In the genomic region with DNA sequence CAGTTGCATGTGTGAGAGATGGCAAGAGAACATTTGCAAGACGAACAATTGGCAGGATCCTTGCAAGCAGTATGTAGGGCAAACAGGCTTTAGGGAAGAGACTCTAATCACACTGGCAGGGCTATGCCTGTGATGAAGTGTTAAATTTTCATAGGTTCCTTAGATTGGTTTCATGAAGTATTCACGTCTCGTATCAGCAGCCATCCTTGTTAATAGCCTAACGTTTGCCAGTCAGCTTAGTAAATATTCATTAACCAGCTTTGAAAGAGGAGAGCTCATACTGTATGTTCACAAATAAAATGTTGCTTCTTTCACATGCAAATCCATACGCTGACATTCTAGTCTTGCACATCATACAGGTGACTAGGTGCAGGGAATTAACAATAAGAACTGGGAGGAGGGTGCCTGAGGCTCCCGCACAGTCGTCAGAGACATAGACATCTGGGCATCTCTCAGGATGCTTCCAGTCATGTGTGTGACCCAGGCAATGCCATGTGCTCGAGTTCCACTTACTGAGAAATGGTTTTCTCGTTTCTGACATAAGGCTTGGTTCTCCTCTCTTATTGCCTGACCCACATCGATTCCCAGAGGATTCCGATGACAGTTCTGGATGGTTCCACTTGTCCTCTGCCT, we compare ENCODE assay signal across 19 mouse cellular contexts.
DNase-seq lines count a peak whose midpoint lies in the region; ATAC-seq and TF ChIP-seq lines count a peak whose summit lies in the region.
"Had no signal": no experiment of that assay in that cellular context is flagged by ENCODE, and none has a peak within 500 bp of the region (broad histone marks: within the 10 kb centered on the region; RNA-seq: fewer than 3 reads in every experiment).

No protein-coding gene starts in this region.

- no peaks in the 10 kb centered on the region for H3K36me3 ChIP-seq in forebrain, embryonic 15.5 days
- H3K36me3 ChIP-seq in forebrain, embryonic 12.5 days (replicated peaks): no peaks in the 10 kb centered on the region
- no peaks in the 10 kb centered on the region for H3K36me3 ChIP-seq in midbrain, embryonic 12.5 days
- no peaks in the 10 kb centered on the region for H3K36me3 ChIP-seq in midbrain, embryonic 10.5 days
- H3K36me3 ChIP-seq in midbrain, embryonic 14.5 days (ENCODE audit: control insufficient read depth, insufficient read depth, low read length): no peaks in the 10 kb centered on the region
- no peaks in the 10 kb centered on the region for H3K36me3 ChIP-seq in midbrain, postnatal 0 days (ENCODE audit: insufficient read depth, low read length)
- H3K36me3 ChIP-seq: embryonic facial prominence, embryonic 10.5 days; heart, embryonic 15.5 days; hindbrain, embryonic 13.5 days had no signal

- no peaks in the 10 kb centered on the region for H3K27me3 ChIP-seq in forebrain, embryonic 15.5 days
- H3K27me3 ChIP-seq in forebrain, embryonic 12.5 days: no peaks in the 10 kb centered on the region
- no peaks in the 10 kb centered on the region for H3K27me3 ChIP-seq in midbrain, embryonic 12.5 days
- H3K27me3 ChIP-seq in midbrain, embryonic 10.5 days (ENCODE audit: low read depth, poor library complexity, severe bottlenecking): no peaks in the 10 kb centered on the region
- H3K27me3 ChIP-seq in midbrain, embryonic 14.5 days (ENCODE audit: control insufficient read depth, insufficient read depth, low read length): no peaks in the 10 kb centered on the region
- H3K27me3 ChIP-seq in midbrain, postnatal 0 days (ENCODE audit: insufficient read depth, low read length): no peaks in the 10 kb centered on the region
- H3K27me3 ChIP-seq: CH12.LX; heart, embryonic 15.5 days; hindbrain, embryonic 13.5 days; Patski had no signal

- 49% methylated on average over 11 of the region's 11 CpGs for WGBS in forebrain, embryonic 15.5 days
- 74% methylated on average over 11 of the region's 11 CpGs for WGBS in forebrain, embryonic 12.5 days
- WGBS in midbrain, embryonic 12.5 days: 79% methylated on average over 11 of the region's 11 CpGs
- 88% methylated on average over 11 of the region's 11 CpGs for WGBS in midbrain, embryonic 10.5 days
- 60% methylated on average over 11 of the region's 11 CpGs for WGBS in midbrain, embryonic 14.5 days
- WGBS in midbrain, postnatal 0 days: 61% methylated on average over 11 of the region's 11 CpGs

- TF ChIP-seq CTCF in midbrain, postnatal 0 days (IDR thresholded peaks at IDR 0.05): no peak

- H3K9ac ChIP-seq in forebrain, embryonic 15.5 days (replicated peaks): no peak overlapping the region
- H3K9ac ChIP-seq in forebrain, embryonic 12.5 days: no peak overlapping the region
- H3K9ac ChIP-seq in midbrain, embryonic 12.5 days (replicated peaks): no peak overlapping the region
- no peak overlapping the region for H3K9ac ChIP-seq in midbrain, embryonic 14.5 days (replicated peaks; ENCODE audit: low read length)
- H3K9ac ChIP-seq in midbrain, postnatal 0 days (replicated peaks; ENCODE audit: low read length, poor library complexity, severe bottlenecking): no peak overlapping the region
- H3K9ac ChIP-seq: heart, embryonic 15.5 days; hindbrain, embryonic 13.5 days had no signal

- ATAC-seq in forebrain, embryonic 15.5 days (replicated peaks): peak; percentile 81; the same call in 1 of the 2 replicates
- no peak for ATAC-seq in forebrain, embryonic 12.5 days (ENCODE audit: low FRiP score)
- ATAC-seq in midbrain, embryonic 12.5 days (ENCODE audit: low FRiP score, low read depth): no peak
- ATAC-seq in midbrain, embryonic 14.5 days (ENCODE audit: low FRiP score, low TSS enrichment): no peak
- no peak for ATAC-seq in midbrain, postnatal 0 days (ENCODE audit: low FRiP score)
- ATAC-seq: activated CD4-positive, CD25-positive, alpha-beta regulatory T cell, adult 4 months; hindbrain, postnatal 0 days; Patski had no signal

- peaks cover 13% of the 10 kb centered on the region for H3K4me1 ChIP-seq in forebrain, embryonic 15.5 days
- H3K4me1 ChIP-seq in forebrain, embryonic 12.5 days: peaks cover 6% of the 10 kb centered on the region; the same call in 1 of the 2 replicates
- H3K4me1 ChIP-seq in midbrain, embryonic 12.5 days: 0 out of 2 replicates have a peak, but pooled peaks cover 5% of the 10 kb centered on the region
- H3K4me1 ChIP-seq in midbrain, embryonic 10.5 days: peaks cover 19% of the 10 kb centered on the region
- H3K4me1 ChIP-seq in midbrain, embryonic 14.5 days (ENCODE audit: control insufficient read depth, insufficient read depth, low read length): peaks cover 7% of the 10 kb centered on the region
- H3K4me1 ChIP-seq in midbrain, postnatal 0 days (ENCODE audit: insufficient read depth, low read length): no peaks in the 10 kb centered on the region; the same call in 1 of the 2 replicates

- DNase-seq in midbrain, embryonic 10.5 days (ENCODE audit: low spot score): no peak
- DNase-seq in midbrain, embryonic 14.5 days: peak; percentile 39
- peak; percentile 27 for DNase-seq in midbrain, postnatal 0 days (ENCODE audit: low spot score)
- DNase-seq in ovary, adult 18-20 months (ENCODE audit: low spot score): no peak
- DNase-seq: adrenal gland, postnatal 14 days; cerebellum, adult 2 months; cerebellum, postnatal 10 days; gastrocnemius, postnatal 14 days; heart, postnatal 14 days had no signal

- no peaks in the 10 kb centered on the region for H3K9me3 ChIP-seq in forebrain, embryonic 15.5 days
- no peaks in the 10 kb centered on the region for H3K9me3 ChIP-seq in forebrain, embryonic 12.5 days
- no peaks in the 10 kb centered on the region for H3K9me3 ChIP-seq in midbrain, embryonic 12.5 days
- H3K9me3 ChIP-seq in midbrain, embryonic 10.5 days (replicated peaks): no peaks in the 10 kb centered on the region
- no peaks in the 10 kb centered on the region for H3K9me3 ChIP-seq in midbrain, embryonic 14.5 days (ENCODE audit: control insufficient read depth, low read length)
- no peaks in the 10 kb centered on the region for H3K9me3 ChIP-seq in midbrain, postnatal 0 days (ENCODE audit: low read length)
- H3K9me3 ChIP-seq: embryonic facial prominence, embryonic 10.5 days; heart, embryonic 15.5 days; hindbrain, embryonic 13.5 days had no signal

- H3K4me2 ChIP-seq in forebrain, embryonic 15.5 days (replicated peaks): no peak overlapping the region
- H3K4me2 ChIP-seq in forebrain, embryonic 12.5 days: no peak overlapping the region
- no peak overlapping the region for H3K4me2 ChIP-seq in midbrain, embryonic 12.5 days (replicated peaks)
- no peak overlapping the region for H3K4me2 ChIP-seq in midbrain, embryonic 14.5 days (ENCODE audit: low read length)
- H3K4me2 ChIP-seq in midbrain, postnatal 0 days (ENCODE audit: low read depth, low read length, poor library complexity, severe bottlenecking): no peak overlapping the region
- H3K4me2 ChIP-seq: heart, embryonic 15.5 days; hindbrain, embryonic 13.5 days had no signal

- no peak overlapping the region for H3K4me3 ChIP-seq in forebrain, embryonic 15.5 days
- no peak overlapping the region for H3K4me3 ChIP-seq in forebrain, embryonic 12.5 days (replicated peaks)
- H3K4me3 ChIP-seq in midbrain, embryonic 12.5 days: no peak overlapping the region
- no peak overlapping the region for H3K4me3 ChIP-seq in midbrain, embryonic 10.5 days
- no peak overlapping the region for H3K4me3 ChIP-seq in midbrain, embryonic 14.5 days (replicated peaks; ENCODE audit: low read depth, low read length)
- no peak overlapping the region for H3K4me3 ChIP-seq in midbrain, postnatal 0 days (ENCODE audit: low read depth, low read length)
- H3K4me3 ChIP-seq: embryonic facial prominence, embryonic 10.5 days; heart, embryonic 15.5 days; hindbrain, embryonic 13.5 days had no signal

- H3K27ac ChIP-seq in forebrain, embryonic 15.5 days (replicated peaks): no peak overlapping the region
- H3K27ac ChIP-seq in forebrain, embryonic 12.5 days: no peak overlapping the region
- H3K27ac ChIP-seq in midbrain, embryonic 12.5 days (replicated peaks): peak overlapping the region; percentile 44
- no peak overlapping the region for H3K27ac ChIP-seq in midbrain, embryonic 10.5 days (replicated peaks)
- H3K27ac ChIP-seq in midbrain, embryonic 14.5 days (replicated peaks; ENCODE audit: low read depth, low read length): peak overlapping the region; percentile 41; the same call in 1 of the 2 replicates
- H3K27ac ChIP-seq in midbrain, postnatal 0 days (ENCODE audit: low read depth, low read length): no peak overlapping the region
- H3K27ac ChIP-seq: embryonic facial prominence, embryonic 10.5 days; heart, embryonic 15.5 days; hindbrain, embryonic 13.5 days; hindbrain, postnatal 0 days had no signal

Comparison
In these comparisons a context has a peak if more than half of its experiments do, and no peak if none do; other contexts are left out.
1. H3K27ac ChIP-seq: peak in midbrain, embryonic 12.5 days (single experiment) and midbrain, embryonic 14.5 days (single experiment); none in forebrain, embryonic 15.5 days (single experiment), forebrain, embryonic 12.5 days (single experiment), midbrain, embryonic 10.5 days (single experiment) and midbrain, postnatal 0 days (single experiment).
2. DNase-seq: peak in midbrain, embryonic 14.5 days (single experiment) and midbrain, postnatal 0 days (single experiment); none in midbrain, embryonic 10.5 days (single experiment) and ovary, adult 18-20 months (single experiment).